Mouse (Mus musculus) spleen, adult 2 months (tissue): Measurements from ENCODE around the gene St6galnac3. TPM values are rescaled to one million over a fixed set of nuclear protein-coding genes. Genes with fewer than 3 reads are reported as not detected.

ENCODE experiments used
- DNase-seq, 2 experiments: peaks; one replicate each; pipeline versions ENCODE4 v3.0.0 to v3.0.0-alpha.2; 2012 to 2021; ENCODE audit warnings: low spot score in 2 of 2, low read depth in 1 of 2
- H3K27ac ChIP-seq: fragments of 200-500 bp; 2 replicates; pipeline ENCODE4 v1.5.1; 2012; ENCODE audit warnings: low read length, inconsistent platforms; ENCODE audit not compliant: insufficient read depth
- H3K27me3 ChIP-seq: fragments of 200-500 bp; 2 replicates; pipeline ENCODE4 v1.6.1; 2012; ENCODE audit warnings: mild to moderate bottlenecking, moderate library complexity, low read length, inconsistent platforms; ENCODE audit not compliant: control insufficient read depth, insufficient read depth
- H3K36me3 ChIP-seq: fragments of 200-500 bp; 2 replicates; pipeline ENCODE4 v1.6.1; 2012; ENCODE audit warnings: mild to moderate bottlenecking, low read length, inconsistent platforms; ENCODE audit not compliant: control insufficient read depth, insufficient read depth
- H3K4me1 ChIP-seq: fragments of 200-500 bp; 2 replicates; pipeline ENCODE4 v1.6.1; 2011; ENCODE audit warnings: inconsistent platforms; ENCODE audit not compliant: control insufficient read depth, insufficient read depth, insufficient read length
- H3K4me3 ChIP-seq: fragments of 200-500 bp; 2 replicates; pipeline ENCODE4 v1.5.1; 2011; ENCODE audit warnings: mild to moderate bottlenecking, inconsistent platforms; ENCODE audit not compliant: insufficient read depth, insufficient read length; ENCODE audit errors: extremely low read depth
- CTCF ChIP-seq: fragments of 200-500 bp; IDR thresholded peaks from 2 replicates; pipeline ENCODE4 v1.5.1; 2011; ENCODE audit warnings: mild to moderate bottlenecking, inconsistent platforms; ENCODE audit not compliant: insufficient read depth, insufficient read length, insufficient replicate concordance; ENCODE audit errors: extremely low read depth
- POLR2A ChIP-seq: fragments of 200-500 bp; IDR thresholded peaks from 2 replicates; pipeline ENCODE4 v1.6.1; 2011; ENCODE audit warnings: low read depth, low read length, inconsistent platforms
- WGBS: fragments of 180-500 bp; shearing (Covaris S2); methylation state at CpG from one replicate; pipeline ENCODE4 v1.1.7; 2018; 5-methylcytosine and 5-hydroxymethylcytosine counted together
- polyA plus RNA-seq: library from polyadenylated mRNA; depleted of rRNA; stranded (reverse); fragments of >200 nt; gene quantifications from 2 replicates; pipeline ENCODE4 v1.2.3, GENCODE M21; 2012

The St6galnac3 gene
- polyA plus RNA-seq, 1 experiment: 3.0 TPM

DNA sequence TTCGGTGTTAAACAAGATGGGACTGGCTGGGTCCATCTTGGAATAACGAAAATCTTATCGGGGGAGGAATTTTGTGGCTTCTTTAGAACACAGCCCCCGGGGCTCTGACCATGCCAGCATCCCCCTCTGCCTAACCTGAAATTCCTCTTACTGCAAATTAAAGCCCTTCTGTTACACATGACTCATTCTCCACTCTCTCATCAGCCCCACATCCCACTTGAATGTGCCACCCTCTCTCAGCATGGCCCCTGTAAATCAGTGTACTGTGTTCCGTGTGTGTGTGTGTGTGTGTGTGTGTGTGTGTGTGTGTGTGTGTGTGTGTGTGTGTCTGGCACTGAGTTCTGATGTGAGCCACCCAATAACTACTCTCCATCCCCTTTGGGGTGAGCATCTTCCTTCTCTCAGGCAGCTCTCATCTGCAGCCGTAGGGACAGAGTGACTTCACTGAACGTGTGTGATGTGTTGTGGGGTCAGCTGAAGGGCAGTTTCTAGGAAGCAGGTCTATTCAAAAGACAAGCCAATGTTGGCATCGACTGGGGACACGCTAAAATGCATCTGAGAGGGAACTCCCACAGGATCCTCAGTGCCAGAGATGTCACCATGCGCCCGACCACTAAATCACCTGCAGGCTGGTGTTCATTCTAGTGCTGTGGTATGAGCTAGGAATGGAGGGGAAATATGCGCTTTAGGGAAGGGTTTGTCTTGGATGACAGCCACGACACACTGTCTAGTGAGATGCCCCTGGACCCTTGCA, 11.0 kb upstream of the St6galnac3 start:
- Histone ChIP-seq H3K4me3 (no peak overlapping the region), H3K27me3 (no peaks in the 10 kb centered on the region), H3K4me1 (no peaks in the 10 kb centered on the region), H3K27ac (no peak overlapping the region), H3K36me3 (no peaks in the 10 kb centered on the region)
- 86% methylated on average over 13 of the region's 13 CpGs for WGBS
- DNase-seq: no peak
- no peak for TF ChIP-seq CTCF
- no peak for TF ChIP-seq POLR2A

DNA sequence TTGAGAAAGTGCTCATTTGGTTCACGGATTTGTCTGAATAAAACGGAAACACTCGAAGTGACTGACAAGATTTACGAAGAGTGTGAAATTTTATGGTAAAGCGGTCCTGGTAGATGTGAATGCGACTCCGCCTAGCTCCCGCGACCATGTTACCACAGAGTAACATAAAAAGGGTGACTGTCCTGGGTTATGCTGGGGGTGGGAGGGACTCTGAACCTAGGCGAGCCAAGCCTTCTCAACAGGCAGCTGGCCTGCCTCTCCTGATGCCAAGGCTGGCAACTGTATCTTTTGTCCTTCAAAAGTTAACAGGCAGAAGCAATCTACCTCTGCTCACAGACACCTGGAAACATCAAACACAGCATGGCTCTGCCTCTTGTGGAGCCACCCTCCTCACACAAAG, 9.8 kb upstream of the St6galnac3 start:
- no peak for TF ChIP-seq POLR2A
- no peak for TF ChIP-seq CTCF
- Histone ChIP-seq H3K4me1 (no peaks in the 10 kb centered on the region), H3K27me3 (no peaks in the 10 kb centered on the region), H3K36me3 (no peaks in the 10 kb centered on the region), H3K27ac (no peak overlapping the region), H3K4me3 (no peak overlapping the region)
- 83% methylated on average over 10 of the region's 10 CpGs for WGBS
- no peak for DNase-seq

DNA sequence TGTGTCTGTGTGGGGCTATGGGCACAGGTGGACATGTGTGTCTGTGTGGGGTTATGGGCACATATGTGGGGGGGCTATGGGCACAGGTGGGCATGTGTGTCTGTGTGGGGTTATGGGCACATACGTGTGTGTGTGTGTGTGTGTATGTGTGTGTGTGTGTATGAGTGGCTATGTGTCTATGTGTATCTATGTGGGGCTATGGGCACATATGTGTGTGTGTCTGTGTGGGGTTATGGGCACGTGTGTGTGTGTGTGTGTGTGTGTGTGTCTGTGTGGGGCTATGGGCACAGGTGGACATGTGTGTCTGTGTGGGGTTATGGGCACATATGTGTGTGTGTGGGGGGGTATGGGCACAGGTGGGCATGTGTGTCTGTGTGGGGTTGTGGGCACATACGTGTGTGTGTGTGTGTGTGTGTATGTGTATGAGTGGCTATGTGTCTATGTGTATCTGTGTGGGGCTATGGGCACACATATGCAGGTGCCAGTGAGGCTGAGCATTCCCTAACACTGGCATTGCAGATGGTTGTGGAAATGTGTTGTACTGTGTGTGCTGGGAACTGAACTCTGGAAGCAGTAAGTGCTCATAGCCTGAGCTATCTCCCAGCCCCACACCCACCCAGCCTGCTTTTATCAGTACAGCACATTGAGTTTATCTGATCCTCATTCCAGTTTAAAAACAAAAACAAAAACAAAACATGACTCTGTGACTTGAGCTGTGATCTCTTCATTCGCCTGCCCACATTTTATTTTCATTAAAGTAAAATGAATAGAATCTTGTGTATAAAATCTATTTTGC, 8.6 kb upstream of the St6galnac3 start:
- H3K27me3 ChIP-seq: no peaks in the 10 kb centered on the region
- TF ChIP-seq POLR2A: no peak
- TF ChIP-seq CTCF: no peak
- no peak overlapping the region for H3K27ac ChIP-seq
- no peaks in the 10 kb centered on the region for H3K36me3 ChIP-seq
- 85% methylated on average over 4 of the region's 4 CpGs for WGBS
- DNase-seq: no peak
- H3K4me1 ChIP-seq: no peaks in the 10 kb centered on the region
- no peak overlapping the region for H3K4me3 ChIP-seq

DNA sequence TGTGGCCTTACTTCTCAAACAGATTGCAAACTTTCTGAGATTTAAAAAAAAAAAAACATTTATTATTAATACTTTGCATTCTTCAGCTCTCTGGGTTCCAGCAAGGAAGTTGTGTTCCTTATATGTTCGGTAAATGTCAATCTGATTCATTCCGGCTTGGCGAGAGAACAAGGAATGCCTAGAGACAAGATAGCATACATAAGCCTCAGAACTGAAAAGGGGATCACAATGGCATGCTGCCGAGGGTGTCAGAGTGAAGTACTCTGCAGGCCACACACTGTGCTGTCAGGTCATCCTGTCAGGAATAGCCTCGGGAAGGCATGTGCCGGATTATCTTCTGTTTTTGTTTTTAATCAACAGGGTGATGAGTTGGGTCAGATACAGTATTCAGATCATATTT, 7.8 kb upstream of the St6galnac3 start:
- 90% methylated on average over 6 of the region's 6 CpGs for WGBS
- DNase-seq: no peak
- Histone ChIP-seq H3K27me3 (no peaks in the 10 kb centered on the region), H3K4me3 (no peak overlapping the region), H3K27ac (no peak overlapping the region), H3K4me1 (no peaks in the 10 kb centered on the region), H3K36me3 (no peaks in the 10 kb centered on the region)
- TF ChIP-seq CTCF (no peak), POLR2A (no peak)

DNA sequence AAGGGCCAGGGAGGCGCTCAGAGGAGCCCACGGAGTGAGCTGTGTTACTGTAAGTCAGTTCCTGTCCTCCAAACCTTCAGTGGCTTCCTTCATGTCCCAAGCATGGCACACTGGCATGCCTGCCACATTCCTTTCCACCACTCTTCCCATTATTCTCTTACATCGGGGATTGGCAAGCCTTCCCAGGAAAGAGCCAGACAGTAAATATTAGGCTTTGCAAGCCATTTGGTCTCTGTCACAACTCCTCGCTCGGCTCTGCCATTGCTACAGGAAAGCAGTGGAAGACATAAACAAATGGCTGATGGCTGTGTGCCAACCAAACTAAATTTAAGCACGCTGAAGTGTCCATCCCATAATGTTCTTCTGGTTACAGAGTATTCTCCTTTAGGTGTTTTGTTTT, 7.1 kb upstream of the St6galnac3 start:
- Histone ChIP-seq H3K27ac (no peak overlapping the region), H3K4me3 (no peak overlapping the region), H3K36me3 (no peaks in the 10 kb centered on the region), H3K4me1 (no peaks in the 10 kb centered on the region), H3K27me3 (no peaks in the 10 kb centered on the region)
- TF ChIP-seq CTCF: no peak
- no peak for TF ChIP-seq POLR2A
- DNase-seq: no peak
- WGBS: 80% methylated on average over 6 of the region's 6 CpGs

DNA sequence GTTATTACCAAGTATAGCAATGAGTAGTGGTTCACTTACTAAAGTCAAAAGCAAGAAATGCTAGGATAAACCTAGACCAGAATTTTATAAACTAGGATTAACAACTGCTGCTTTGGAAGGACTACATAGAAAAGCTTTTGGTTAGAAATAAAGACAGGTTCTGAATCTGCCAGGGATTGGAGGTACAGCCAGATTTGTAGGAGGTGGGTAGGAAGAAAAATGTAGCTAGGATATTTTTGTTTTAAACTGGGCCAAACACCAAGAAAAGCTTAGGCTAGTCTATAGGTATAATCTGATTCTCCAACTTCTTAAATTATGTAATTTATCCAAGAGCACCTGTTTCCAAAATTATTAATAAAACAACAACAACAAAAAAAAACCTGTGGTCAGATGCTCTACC, 3.6 kb upstream of the St6galnac3 start:
- TF ChIP-seq CTCF (no peak), POLR2A (no peak)
- no peak overlapping the region for H3K4me3 ChIP-seq
- 0 out of 2 replicates have a peak, but pooled peaks cover 2% of the 10 kb centered on the region for H3K27me3 ChIP-seq

More for the DNA sequence above, 3.6 kb upstream of the St6galnac3 start:
- no peak overlapping the region for H3K27ac ChIP-seq
- DNase-seq: no peak
- no peaks in the 10 kb centered on the region for H3K36me3 ChIP-seq
- H3K4me1 ChIP-seq: peaks cover 4% of the 10 kb centered on the region; the same call in 1 of the 2 replicates
